Mouse (Mus musculus): ENCODE results near the gene Rp2. TPM values are rescaled to one million over a fixed set of nuclear protein-coding genes. Genes with fewer than 3 reads are reported as not detected.
"Not testable (repeated sequence)": the region's sequence is repeated elsewhere in the genome, so short reads cannot be mapped to it uniquely, and the experiment has no call there.

Gene Rp2
- total RNA-seq, 1 experiment: 22.3 TPM

- DNase-seq (ENCODE audit: low read depth, low spot score): no peak
- Histone ChIP-seq H3K9ac (ENCODE audit: insufficient read depth, low read depth, low read length, poor library complexity, severe bottlenecking) (no peak overlapping the region), H3K27ac (ENCODE audit: insufficient read depth, low read depth, low read length, poor library complexity, severe bottlenecking) (no peak overlapping the region), H3K4me1 (ENCODE audit: control insufficient read depth in 2 of 2, insufficient read depth in 2 of 2, low read length in 2 of 2, poor library complexity in 1 of 2) (no peaks in the 10 kb centered on the region), H3K36me3 (ENCODE audit: control insufficient read depth, insufficient read depth, low read length, poor library complexity, severe bottlenecking) (no peaks in the 10 kb centered on the region), H3K9me3 (ENCODE audit: control insufficient read depth, insufficient read depth, low read depth, low read length) (no peaks in the 10 kb centered on the region), H3K4me3 (ENCODE audit: insufficient read depth in 1 of 2, low read depth in 1 of 2, low read length in 2 of 2, poor library complexity in 1 of 2, severe bottlenecking in 1 of 2) (no peak overlapping the region)
- TF ChIP-seq HCFC1 (IDR thresholded peaks at IDR 0.05; ENCODE audit: borderline replicate concordance, insufficient read depth, low read length) (no peak), CHD2 (IDR thresholded peaks at IDR 0.05; ENCODE audit: low read depth, low read length) (no peak), MAFK (IDR thresholded peaks at IDR 0.05; ENCODE audit: insufficient read depth, low read depth, low read length) (no peak), ZC3H11A (IDR thresholded peaks at IDR 0.05; ENCODE audit: borderline replicate concordance, low read depth, low read length) (no peak)
- in situ Hi-C loops (cut with MboI; ENCODE audit: low sequenced_read_pairs in 2 of 2, unreplicated experiment in 2 of 2): loop anchor here in 1 of 2 experiments (25.0 kb wide), 1 partner anchor 184 kb away; no protein-coding TSS in a partner anchor
Measured at GRCm38 (mm10) chrX:20346355-20346754, 17.9 kb upstream of the Rp2 start.

- in situ Hi-C loops (cut with MboI; ENCODE audit: low sequenced_read_pairs in 2 of 2, unreplicated experiment in 2 of 2); H3K36me3 ChIP-seq (ENCODE audit: control insufficient read depth, insufficient read depth, low read length, poor library complexity, severe bottlenecking); DNase-seq (ENCODE audit: low read depth, low spot score): not testable (repeated sequence)
Measured at GRCm38 (mm10) chrX:20350241-20350640, 14.0 kb upstream of the Rp2 start.

GRCm38 (mm10) chrX:20355283-20355682 lies 9.0 kb upstream of the Rp2 start:
- H3K9me3 ChIP-seq (ENCODE audit: control insufficient read depth, insufficient read depth, low read depth, low read length): no peaks in the 10 kb centered on the region
- TF ChIP-seq ZNF384 (IDR thresholded peaks at IDR 0.05; ENCODE audit: low read depth, low read length) (no peak), CHD2 (IDR thresholded peaks at IDR 0.05; ENCODE audit: low read depth, low read length) (no peak), MAFK (IDR thresholded peaks at IDR 0.05; ENCODE audit: insufficient read depth, low read depth, low read length) (no peak), HCFC1 (IDR thresholded peaks at IDR 0.05; ENCODE audit: borderline replicate concordance, insufficient read depth, low read length) (no peak), ZC3H11A (IDR thresholded peaks at IDR 0.05; ENCODE audit: borderline replicate concordance, low read depth, low read length) (no peak)
- DNase-seq (ENCODE audit: low read depth, low spot score): no peak
- no peaks in the 10 kb centered on the region for H3K36me3 ChIP-seq (ENCODE audit: control insufficient read depth, insufficient read depth, low read length, poor library complexity, severe bottlenecking)
- H3K9ac ChIP-seq (ENCODE audit: insufficient read depth, low read depth, low read length, poor library complexity, severe bottlenecking): no peak overlapping the region
- no peak overlapping the region for H3K27ac ChIP-seq (ENCODE audit: insufficient read depth, low read depth, low read length, poor library complexity, severe bottlenecking)
- no peak overlapping the region for H3K4me3 ChIP-seq (ENCODE audit: insufficient read depth in 1 of 2, low read depth in 1 of 2, low read length in 2 of 2, poor library complexity in 1 of 2, severe bottlenecking in 1 of 2)
- in situ Hi-C loops (cut with MboI; ENCODE audit: low sequenced_read_pairs in 2 of 2, unreplicated experiment in 2 of 2): no loop called here
- H3K4me1 ChIP-seq (ENCODE audit: control insufficient read depth in 2 of 2, insufficient read depth in 2 of 2, low read length in 2 of 2, poor library complexity in 1 of 2): no peaks in the 10 kb centered on the region

More at GRCm38 (mm10) chrX:20350241-20350640, 14.0 kb upstream of the Rp2 start:
- H3K27ac ChIP-seq (ENCODE audit: insufficient read depth, low read depth, low read length, poor library complexity, severe bottlenecking); H3K9me3 ChIP-seq (ENCODE audit: control insufficient read depth, insufficient read depth, low read depth, low read length); H3K9ac ChIP-seq (ENCODE audit: insufficient read depth, low read depth, low read length, poor library complexity, severe bottlenecking); H3K4me3 ChIP-seq (ENCODE audit: insufficient read depth in 1 of 2, low read depth in 1 of 2, low read length in 2 of 2, poor library complexity in 1 of 2, severe bottlenecking in 1 of 2); H3K4me1 ChIP-seq (ENCODE audit: control insufficient read depth in 2 of 2, insufficient read depth in 2 of 2, low read length in 2 of 2, poor library complexity in 1 of 2): not testable (repeated sequence)

- Histone ChIP-seq H3K36me3 (ENCODE audit: control insufficient read depth, insufficient read depth, low read length, poor library complexity, severe bottlenecking) (no peaks in the 10 kb centered on the region), H3K9ac (ENCODE audit: insufficient read depth, low read depth, low read length, poor library complexity, severe bottlenecking) (no peak overlapping the region), H3K27ac (ENCODE audit: insufficient read depth, low read depth, low read length, poor library complexity, severe bottlenecking) (peak overlapping the region; percentile 62; the same call in 1 of the 2 replicates), H3K4me1 (ENCODE audit: control insufficient read depth in 2 of 2, insufficient read depth in 2 of 2, low read length in 2 of 2, poor library complexity in 1 of 2) (no peaks in the 10 kb centered on the region), H3K4me3 (ENCODE audit: insufficient read depth in 1 of 2, low read depth in 1 of 2, low read length in 2 of 2, poor library complexity in 1 of 2, severe bottlenecking in 1 of 2) (no peak overlapping the region), H3K9me3 (ENCODE audit: control insufficient read depth, insufficient read depth, low read depth, low read length) (no peaks in the 10 kb centered on the region)
- peak; percentile 38 for DNase-seq (ENCODE audit: low read depth, low spot score)
- TF ChIP-seq MAFK (IDR thresholded peaks at IDR 0.05; ENCODE audit: insufficient read depth, low read depth, low read length): no peak
- no peak for TF ChIP-seq ZC3H11A (IDR thresholded peaks at IDR 0.05; ENCODE audit: borderline replicate concordance, low read depth, low read length)
- no peak for TF ChIP-seq ZNF384 (IDR thresholded peaks at IDR 0.05; ENCODE audit: low read depth, low read length)
- no peak for TF ChIP-seq CHD2 (IDR thresholded peaks at IDR 0.05; ENCODE audit: low read depth, low read length)
- no peak for TF ChIP-seq HCFC1 (IDR thresholded peaks at IDR 0.05; ENCODE audit: borderline replicate concordance, insufficient read depth, low read length)
- in situ Hi-C loops (cut with MboI; ENCODE audit: low sequenced_read_pairs in 2 of 2, unreplicated experiment in 2 of 2): no loop called here
Measured at GRCm38 (mm10) chrX:20356309-20356708, 8.0 kb upstream of the Rp2 start.

- no peaks in the 10 kb centered on the region for H3K9me3 ChIP-seq (ENCODE audit: control insufficient read depth, insufficient read depth, low read depth, low read length)
- no peaks in the 10 kb centered on the region for H3K4me1 ChIP-seq (ENCODE audit: control insufficient read depth in 2 of 2, insufficient read depth in 2 of 2, low read length in 2 of 2, poor library complexity in 1 of 2)
- in situ Hi-C loops (cut with MboI; ENCODE audit: low sequenced_read_pairs in 2 of 2, unreplicated experiment in 2 of 2): no loop called here
- H3K36me3 ChIP-seq (ENCODE audit: control insufficient read depth, insufficient read depth, low read length, poor library complexity, severe bottlenecking): no peaks in the 10 kb centered on the region
- TF ChIP-seq HCFC1 (IDR thresholded peaks at IDR 0.05; ENCODE audit: borderline replicate concordance, insufficient read depth, low read length) (no peak), MAFK (IDR thresholded peaks at IDR 0.05; ENCODE audit: insufficient read depth, low read depth, low read length) (no peak), ZNF384 (IDR thresholded peaks at IDR 0.05; ENCODE audit: low read depth, low read length) (no peak), ZC3H11A (IDR thresholded peaks at IDR 0.05; ENCODE audit: borderline replicate concordance, low read depth, low read length) (no peak), CHD2 (IDR thresholded peaks at IDR 0.05; ENCODE audit: low read depth, low read length) (no peak)
- H3K4me3 ChIP-seq (ENCODE audit: insufficient read depth in 1 of 2, low read depth in 1 of 2, low read length in 2 of 2, poor library complexity in 1 of 2, severe bottlenecking in 1 of 2): no peak overlapping the region
- no peak overlapping the region for H3K9ac ChIP-seq (ENCODE audit: insufficient read depth, low read depth, low read length, poor library complexity, severe bottlenecking)
- no peak for DNase-seq (ENCODE audit: low read depth, low spot score)
- no peak overlapping the region for H3K27ac ChIP-seq (ENCODE audit: insufficient read depth, low read depth, low read length, poor library complexity, severe bottlenecking)
Measured at GRCm38 (mm10) chrX:20366036-20366435, 1.8 kb downstream of the Rp2 start.
